Mouse (Mus musculus) hindbrain, postnatal 0 days (tissue): ENCODE data around the gene Scarb1. TPM values are rescaled to one million over a fixed set of nuclear protein-coding genes. Genes with fewer than 3 reads are reported as not detected.
A peak's percentile ranks its signal among the peaks of the same experiment; 100 is the strongest.

Experiments used
- ATAC-seq: fragments of 200-750 bp; cut with Nextera tagmentation; 2 replicates; pipeline ENCODE4 v1.8.0; 2017; ENCODE audit warnings: mild to moderate bottlenecking, moderate TSS enrichment, moderate library complexity
- DNase-seq: peaks from one replicate; pipeline ENCODE4 v3.0.0-alpha.2; 2015; ENCODE audit warnings: low spot score
- H3K27ac ChIP-seq: fragments of 300-500 bp; sonication (generic); 2 replicates; pipeline ENCODE4 v1.5.1; 2014; ENCODE audit warnings: mild to moderate bottlenecking
- H3K27me3 ChIP-seq: fragments of 300-500 bp; sonication (generic); 2 replicates; pipeline ENCODE4 v1.6.1; 2014; ENCODE audit warnings: low read length, mixed read lengths; ENCODE audit not compliant: insufficient read depth
- H3K36me3 ChIP-seq: fragments of 300-500 bp; sonication (generic); 2 replicates; pipeline ENCODE4 v1.6.1; 2014; ENCODE audit warnings: low read length, mixed read lengths; ENCODE audit not compliant: insufficient read depth
- H3K4me1 ChIP-seq: fragments of 300-500 bp; sonication (generic); 2 replicates; pipeline ENCODE4 v1.6.1; 2014; ENCODE audit warnings: antibody characterized with exemption, low read length, mixed read lengths; ENCODE audit not compliant: insufficient read depth
- H3K4me2 ChIP-seq: fragments of 300-500 bp; sonication (generic); 2 replicates; pipeline ENCODE4 v1.6.1; 2014; ENCODE audit warnings: low read depth, mild to moderate bottlenecking, low read length, moderate library complexity, mixed read lengths
- H3K4me3 ChIP-seq: fragments of 300-500 bp; sonication (generic); 2 replicates; pipeline ENCODE4 v1.5.1; 2014; ENCODE audit warnings: low read length
- H3K9ac ChIP-seq: fragments of 300-500 bp; sonication (generic); replicated peaks from 2 replicates; pipeline ENCODE4 v1.6.1; 2014; ENCODE audit warnings: mild to moderate bottlenecking, low read length, moderate library complexity, mixed read lengths
- H3K9me3 ChIP-seq: fragments of 300-500 bp; sonication (generic); 2 replicates; pipeline ENCODE4 v1.6.1; 2016; ENCODE audit warnings: low read length, mixed read lengths
- CTCF ChIP-seq: IDR thresholded peaks from 2 replicates; pipeline ENCODE4 v1.5.1; 2016; ENCODE audit warnings: antibody characterized with exemption, control low read depth, low read depth
- WGBS: fragments of 180-500 bp; shearing (Covaris S2); extraction: QIAGEN DNeasy Blood & Tissue Kit; methylation state at CpG from one replicate; pipeline ENCODE4 v1.1.7; 2014; 5-methylcytosine and 5-hydroxymethylcytosine counted together
- polyA plus RNA-seq: library from polyadenylated mRNA; unstranded; fragments of >200 nt; fragmentation: Nextera tagmentation; extraction: Ambion mirVana; gene quantifications from 2 replicates; pipeline ENCODE4 v1.2.1, GENCODE M21; 2015
- total RNA-seq: library from RNA; depleted of rRNA; stranded (reverse); fragments of >200 nt; gene quantifications from 2 replicates; pipeline ENCODE4 v1.2.3, GENCODE M21; 2014

Scarb1 gene
- total and polyA plus RNA-seq, 2 experiments from 2014 or later, result 56.1 to 70.3 TPM

DNA sequence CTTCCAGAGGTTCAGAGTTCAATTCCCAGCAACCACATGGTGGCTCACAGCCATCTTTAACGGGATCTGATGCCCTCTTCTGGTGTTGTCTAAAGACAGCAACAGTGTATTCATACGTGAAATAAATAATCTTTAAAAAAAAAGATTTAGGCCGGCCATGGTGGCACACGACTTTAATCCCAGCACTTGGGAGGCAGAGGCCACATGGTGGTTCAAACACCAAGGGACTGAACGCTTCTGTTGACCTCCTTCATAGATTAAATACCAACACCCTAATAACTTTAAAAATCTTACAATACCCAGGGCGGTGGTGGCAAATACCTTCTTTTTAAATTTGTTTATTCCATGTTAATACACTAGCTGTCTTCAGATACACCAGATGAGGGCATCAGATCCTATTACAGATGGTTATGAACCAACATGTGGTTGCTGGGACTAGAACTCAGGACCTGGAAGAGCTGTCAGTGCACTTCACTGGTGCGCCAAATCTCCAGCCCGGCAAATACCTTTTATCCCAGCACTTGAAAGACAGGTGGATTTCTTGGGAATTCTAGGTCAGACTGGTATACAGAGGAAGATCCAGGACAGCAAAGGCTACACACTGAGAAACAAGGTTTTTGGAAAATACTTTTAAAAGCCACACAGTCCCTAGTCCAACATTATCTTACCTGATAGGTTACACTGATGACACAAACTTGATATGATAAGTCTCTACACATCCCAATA lies 44.5 kb upstream of the Scarb1 start:
- peak overlapping the region; percentile 34; the same call in 1 of the 2 replicates for H3K4me2 ChIP-seq
- DNase-seq (no peak), ATAC-seq (no peak)
- WGBS, result 67% methylated on average over 8 of the region's 8 CpGs
- no peaks in the 10 kb centered on the region for H3K27me3 ChIP-seq
- 0 out of 2 replicates have a peak, but pooled peaks cover under 1% of the 10 kb centered on the region for H3K4me1 ChIP-seq
- peaks cover 17% of the 10 kb centered on the region for H3K36me3 ChIP-seq
- no peak overlapping the region for H3K27ac ChIP-seq
- H3K9me3 ChIP-seq, result no peaks in the 10 kb centered on the region
- no peak overlapping the region for H3K4me3 ChIP-seq
- TF ChIP-seq CTCF, result peak; percentile 18; the same call in 1 of the 2 replicates
- no peak overlapping the region for H3K9ac ChIP-seq

DNA sequence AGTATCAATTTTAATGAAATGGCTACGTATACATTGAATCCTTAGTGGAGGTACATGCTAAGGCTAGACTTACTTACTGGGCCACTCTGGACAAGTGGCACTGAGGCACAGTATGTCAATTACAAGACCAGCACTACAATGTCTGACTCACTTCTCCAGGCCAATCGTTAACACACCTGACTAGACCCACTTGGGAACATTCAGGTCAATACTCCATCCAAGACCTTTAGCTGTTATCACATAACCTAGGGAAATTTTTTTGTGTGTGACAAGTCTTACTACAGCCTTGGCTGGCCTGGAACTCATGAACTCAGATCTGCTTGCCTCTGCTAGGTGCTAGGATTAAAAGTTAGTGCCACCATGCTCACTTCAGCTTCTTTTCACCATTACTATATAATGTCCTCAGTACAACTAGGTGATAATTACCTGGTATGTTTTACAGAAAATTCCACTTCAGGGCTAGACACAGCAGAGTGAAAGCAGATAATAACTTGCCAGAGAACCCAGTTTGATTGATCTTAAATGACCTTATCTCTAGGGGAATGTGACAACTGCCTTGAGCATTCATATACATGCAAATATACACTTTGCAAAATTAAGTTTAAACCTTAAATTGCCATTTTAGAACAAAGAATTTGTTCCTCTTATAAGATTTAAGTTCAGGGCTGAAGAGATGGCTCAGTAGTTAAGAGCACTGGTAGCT lies 43.8 kb upstream of the Scarb1 start:
- Histone ChIP-seq H3K9ac (no peak overlapping the region), H3K4me3 (no peak overlapping the region), H3K4me2 (no peak overlapping the region), H3K36me3 (peaks cover 17% of the 10 kb centered on the region), H3K4me1 (no peaks in the 10 kb centered on the region), H3K27ac (no peak overlapping the region), H3K9me3 (no peaks in the 10 kb centered on the region), H3K27me3 (no peaks in the 10 kb centered on the region)
- DNase-seq, result no peak
- no peak for TF ChIP-seq CTCF
- 78% methylated on average over 2 of the region's 2 CpGs for WGBS
- ATAC-seq, result no peak

DNA sequence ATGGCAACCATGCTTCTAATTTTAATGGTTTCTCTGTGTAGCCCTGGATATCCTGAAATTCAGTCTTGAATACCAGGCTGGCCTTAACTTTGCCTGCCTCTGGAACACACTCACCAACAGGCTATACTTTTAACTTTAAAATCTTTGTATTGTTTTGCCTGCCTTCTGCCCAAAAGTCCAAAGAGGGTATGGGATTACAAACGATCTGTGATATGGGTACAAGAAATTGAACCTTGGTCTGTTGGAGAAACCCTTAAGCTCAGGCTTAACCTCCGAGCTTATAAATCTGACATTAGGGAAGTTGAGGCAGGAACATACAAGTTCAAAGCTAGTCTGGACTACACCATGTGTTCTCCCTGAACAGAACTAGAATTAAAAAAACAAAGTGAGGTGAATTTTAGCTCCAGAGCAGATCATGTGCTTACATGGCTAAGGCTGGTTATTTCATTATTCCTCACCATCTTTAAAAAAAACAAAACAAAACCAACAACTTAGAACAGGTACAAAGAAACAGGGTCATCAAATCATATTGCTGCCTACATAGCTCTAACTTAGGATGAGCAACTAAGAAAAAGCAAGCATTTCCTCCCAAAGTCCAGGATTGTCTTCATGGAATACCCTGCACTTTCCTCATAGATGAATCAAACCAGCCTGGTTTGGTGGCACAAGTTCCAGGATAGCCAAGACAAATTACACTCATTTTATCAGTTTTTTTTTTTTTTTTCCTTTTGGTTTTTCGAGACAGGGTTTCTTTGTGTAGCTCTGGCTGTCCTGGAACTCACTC lies 42.9 kb upstream of the Scarb1 start:
- Histone ChIP-seq H3K27ac (no peak overlapping the region), H3K4me2 (no peak overlapping the region), H3K27me3 (no peaks in the 10 kb centered on the region), H3K9me3 (no peaks in the 10 kb centered on the region), H3K4me1 (no peaks in the 10 kb centered on the region), H3K4me3 (no peak overlapping the region), H3K9ac (no peak overlapping the region), H3K36me3 (peaks cover 17% of the 10 kb centered on the region)
- no peak for ATAC-seq
- 80% methylated on average over 3 of the region's 3 CpGs for WGBS
- no peak for TF ChIP-seq CTCF
- no peak for DNase-seq

DNA sequence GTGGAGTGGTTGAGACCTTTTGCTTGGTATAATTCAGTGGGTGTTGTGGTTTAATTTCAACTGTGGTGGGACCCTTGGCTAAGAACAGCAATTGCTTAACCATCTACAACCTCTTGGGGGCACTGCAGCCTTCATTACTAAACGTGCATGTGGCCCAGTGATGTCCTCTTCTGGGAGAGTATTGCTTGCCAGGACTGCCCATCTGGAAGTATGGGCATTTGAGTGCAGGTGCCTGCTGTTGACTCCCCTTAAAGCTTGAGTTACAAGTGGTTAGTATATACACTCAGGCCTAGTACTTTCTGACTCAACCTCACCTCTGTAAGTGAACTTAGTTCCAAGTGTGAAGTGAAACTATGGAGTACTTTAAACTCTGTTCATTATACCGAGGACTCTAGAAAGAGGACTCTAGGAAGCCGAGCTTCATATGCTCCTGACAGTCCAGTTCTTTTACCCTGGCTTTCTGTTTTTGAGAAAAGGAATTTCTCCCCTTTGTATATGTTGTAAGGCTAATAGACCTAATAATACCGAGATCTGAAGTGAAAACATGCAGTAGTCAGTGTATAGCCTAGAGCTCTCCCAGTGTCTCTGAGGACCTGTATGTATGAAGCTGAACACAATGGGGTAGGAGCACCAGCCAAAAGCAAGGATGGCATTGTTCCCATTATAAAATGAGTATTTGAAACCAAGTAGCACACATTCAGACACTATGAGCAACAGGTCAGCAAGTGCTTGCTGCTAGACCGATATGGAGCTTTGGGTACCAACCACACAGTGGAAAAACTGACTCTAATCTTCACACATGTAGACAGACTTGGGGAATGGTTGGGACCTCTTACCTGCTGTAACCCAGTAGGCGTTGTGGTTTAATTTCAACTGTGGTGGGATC lies 42.0 kb upstream of the Scarb1 start:
- 36% methylated on average over 6 of the region's 6 CpGs for WGBS

DNA sequence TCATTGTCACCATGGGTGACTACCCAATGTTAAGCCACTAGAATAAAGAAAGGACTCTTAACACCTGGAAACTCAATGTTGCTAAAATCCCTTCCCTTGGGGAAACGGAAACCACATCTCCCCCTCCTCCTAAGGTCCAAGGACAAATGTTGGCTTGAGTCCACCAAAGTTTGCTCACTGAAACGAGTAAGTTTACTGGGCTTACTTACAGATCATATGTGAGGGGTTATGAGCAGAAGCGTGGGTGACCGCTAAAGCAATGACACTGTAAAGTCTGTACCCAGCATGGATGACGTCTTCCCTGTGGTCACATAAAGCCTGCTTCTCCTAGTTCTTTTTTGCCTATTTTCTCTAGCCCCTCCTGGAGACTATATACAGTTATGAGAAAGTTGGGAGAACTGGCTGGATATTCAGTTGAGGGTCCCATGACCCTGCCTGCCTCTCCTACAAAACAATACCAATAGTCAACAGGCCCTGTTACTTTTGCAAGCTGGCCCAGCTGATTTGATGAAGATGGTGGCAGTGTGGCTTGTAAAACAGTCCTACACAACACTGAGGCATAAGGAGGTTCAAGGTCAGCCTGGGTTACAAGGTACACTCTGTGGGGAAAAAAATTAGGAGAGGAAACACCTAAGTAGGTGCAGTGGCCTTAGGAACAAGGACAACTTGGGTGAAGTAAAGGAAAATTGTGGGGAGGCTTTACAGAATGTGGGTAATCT lies 41.2 kb upstream of the Scarb1 start:
- Histone ChIP-seq H3K36me3 (peaks cover 17% of the 10 kb centered on the region), H3K27ac (no peak overlapping the region)
- ATAC-seq, result no peak

More for the DNA sequence above, 42.0 kb upstream of the Scarb1 start:
- DNase-seq, result peak; percentile 77
- Histone ChIP-seq H3K9ac (no peak overlapping the region), H3K27me3 (no peaks in the 10 kb centered on the region), H3K9me3 (no peaks in the 10 kb centered on the region), H3K27ac (no peak overlapping the region; the same call in 1 of the 2 replicates), H3K4me1 (no peaks in the 10 kb centered on the region), H3K36me3 (peaks cover 17% of the 10 kb centered on the region), H3K4me3 (no peak overlapping the region), H3K4me2 (no peak overlapping the region)
- peak; percentile 75 for TF ChIP-seq CTCF
- ATAC-seq, result peak; percentile 61; the same call in 1 of the 2 replicates

More for the DNA sequence above, 41.2 kb upstream of the Scarb1 start:
- no peak for DNase-seq
- no peak overlapping the region for H3K4me2 ChIP-seq
- H3K9ac ChIP-seq, result no peak overlapping the region
- 76% methylated on average over 5 of the region's 5 CpGs for WGBS
- no peaks in the 10 kb centered on the region for H3K9me3 ChIP-seq
- H3K4me1 ChIP-seq, result no peaks in the 10 kb centered on the region
- no peak overlapping the region for H3K4me3 ChIP-seq
- no peaks in the 10 kb centered on the region for H3K27me3 ChIP-seq
- no peak for TF ChIP-seq CTCF
